Mouse (Mus musculus) MEL (cell line): Measurements from ENCODE around the gene Tfrc. TPM values are rescaled to one million over a fixed set of nuclear protein-coding genes. Genes with fewer than 3 reads are reported as not detected.

Source experiments
- DNase-seq: peaks from one replicate; pipeline ENCODE4 v3.0.0; 2011; ENCODE audit warnings: low read depth, low spot score
- H3K27ac ChIP-seq: 2 replicates; pipeline ENCODE4 v1.5.1; 2012; ENCODE audit warnings: low read depth, mild to moderate bottlenecking, control low read depth, low read length, moderate library complexity; ENCODE audit not compliant: control insufficient read depth
- H3K27me3 ChIP-seq, 2 experiments: fragments of 150-350 bp in 1 of 2; sonication (generic) in 1 of 2; 2 replicates each; pipeline ENCODE4 v1.6.1; 2012; ENCODE audit warnings: low read length in 2 of 2, mild to moderate bottlenecking in 2 of 2, improper control_type of control experiment in 1 of 2, moderate library complexity in 1 of 2; ENCODE audit not compliant: insufficient read depth in 2 of 2, control insufficient read depth in 1 of 2
- H3K36me3 ChIP-seq, 2 experiments: 2 replicates each; pipeline ENCODE4 v1.6.1; 2012 to 2014; ENCODE audit warnings: low read length in 2 of 2, improper control_type of control experiment in 1 of 2, inconsistent platforms in 1 of 2, mild to moderate bottlenecking in 1 of 2; ENCODE audit not compliant: insufficient read depth in 2 of 2, control insufficient read depth in 1 of 2
- H3K4me1 ChIP-seq, 2 experiments: fragments of 150-350 bp in 1 of 2; sonication (generic) in 1 of 2; 2 replicates each; pipeline ENCODE4 v1.6.1; 2012; ENCODE audit warnings: low read length in 2 of 2, improper control_type of control experiment in 1 of 2, mild to moderate bottlenecking in 1 of 2; ENCODE audit not compliant: insufficient read depth in 2 of 2, control insufficient read depth in 1 of 2
- H3K4me3 ChIP-seq, 2 experiments: fragments of 150-350 bp in 1 of 2; sonication (generic) in 1 of 2; 2 replicates each; pipeline ENCODE4 v1.5.1; 2012; ENCODE audit warnings: low read depth in 2 of 2, low read length in 2 of 2, mild to moderate bottlenecking in 2 of 2, moderate library complexity in 2 of 2, control low read depth in 1 of 2, improper control_type of control experiment in 1 of 2; ENCODE audit not compliant: control insufficient read depth in 1 of 2, insufficient read depth in 1 of 2
- H3K79me2 ChIP-seq: 2 replicates; pipeline ENCODE4 v1.6.1; 2012; ENCODE audit warnings: mild to moderate bottlenecking, low read length, moderate library complexity; ENCODE audit not compliant: control insufficient read depth, poor library complexity, insufficient read depth
- H3K9ac ChIP-seq: 2 replicates; pipeline ENCODE4 v1.6.1; 2012; ENCODE audit warnings: low read depth, mild to moderate bottlenecking, control low read depth, low read length, moderate library complexity; ENCODE audit not compliant: control insufficient read depth, poor library complexity, severe bottlenecking
- H3K9me3 ChIP-seq: fragments of 150-350 bp; sonication (generic); replicated peaks from 2 replicates; pipeline ENCODE4 v1.6.1; 2012; ENCODE audit warnings: mild to moderate bottlenecking, low read length, improper control_type of control experiment, moderate library complexity; ENCODE audit not compliant: insufficient read depth
- BHLHE40 ChIP-seq: IDR thresholded peaks from 2 replicates; pipeline ENCODE4 v1.6.1; 2012; ENCODE audit warnings: low read depth, mild to moderate bottlenecking, inconsistent platforms, low read length, improper control_type of control experiment, borderline replicate concordance
- CHD2 ChIP-seq: IDR thresholded peaks from 2 replicates; pipeline ENCODE4 v1.6.1; 2011; ENCODE audit warnings: low read length, improper control_type of control experiment
- CTCF ChIP-seq, 3 experiments: IDR thresholded peaks in 2 of 3; conservative IDR thresholded peaks in 1 of 3; 2 replicates each; pipeline ENCODE4 v1.5.1; 2011 to 2012; ENCODE audit warnings: low read length in 3 of 3, low read depth in 2 of 3, mild to moderate bottlenecking in 2 of 3, improper control_type of control experiment in 1 of 3, inconsistent platforms in 1 of 3, mixed read lengths in 1 of 3, moderate library complexity in 1 of 3; ENCODE audit not compliant: control insufficient read depth in 1 of 3, insufficient read depth in 1 of 3, poor library complexity in 1 of 3, severe bottlenecking in 1 of 3
- ELF1 ChIP-seq: IDR thresholded peaks from 2 replicates; pipeline ENCODE4 v1.6.1; 2014; ENCODE audit warnings: low read depth, mild to moderate bottlenecking, inconsistent platforms, low read length, improper control_type of control experiment, moderate library complexity
- EP300 ChIP-seq, 2 experiments: IDR thresholded peaks; 2 replicates each; pipeline ENCODE4 v1.6.1; 2011; ENCODE audit warnings: improper control_type of control experiment in 2 of 2, low read length in 2 of 2, low read depth in 1 of 2, mild to moderate bottlenecking in 1 of 2
- ETS1 ChIP-seq: IDR thresholded peaks from 2 replicates; pipeline ENCODE4 v1.6.1; 2012; ENCODE audit warnings: low read depth, mild to moderate bottlenecking, inconsistent platforms, low read length, improper control_type of control experiment, moderate library complexity
- GABPA ChIP-seq: IDR thresholded peaks from 2 replicates; pipeline ENCODE4 v1.6.1; 2012; ENCODE audit warnings: low read depth, mild to moderate bottlenecking, inconsistent platforms, low read length, improper control_type of control experiment, moderate library complexity
- GATA1 ChIP-seq: IDR thresholded peaks from 2 replicates; pipeline ENCODE4 v1.6.1; 2011; ENCODE audit warnings: low read depth, low read length, improper control_type of control experiment
- MAFK ChIP-seq: IDR thresholded peaks from 2 replicates; pipeline ENCODE4 v1.6.1; 2011; ENCODE audit warnings: low read depth, mild to moderate bottlenecking, low read length, improper control_type of control experiment, borderline replicate concordance
- MAZ ChIP-seq: IDR thresholded peaks from 2 replicates; pipeline ENCODE4 v1.6.1; 2012; ENCODE audit warnings: low read depth, mild to moderate bottlenecking, inconsistent platforms, low read length, improper control_type of control experiment
- MEF2A ChIP-seq: IDR thresholded peaks from 2 replicates; pipeline ENCODE4 v1.6.1; 2014; ENCODE audit warnings: low read depth, mild to moderate bottlenecking, inconsistent platforms, low read length, improper control_type of control experiment; ENCODE audit not compliant: poor library complexity, insufficient replicate concordance, severe bottlenecking; ENCODE audit errors: extremely low read depth
- MYB ChIP-seq: IDR thresholded peaks from 2 replicates; pipeline ENCODE4 v1.6.1; 2011; ENCODE audit warnings: mild to moderate bottlenecking, low read depth, low read length, improper control_type of control experiment
- MYC ChIP-seq: IDR thresholded peaks from 2 replicates; pipeline ENCODE4 v1.6.1; 2011; ENCODE audit warnings: low read depth, mild to moderate bottlenecking, low read length, improper control_type of control experiment, moderate library complexity
- NELFE ChIP-seq: IDR thresholded peaks from 2 replicates; pipeline ENCODE4 v1.6.1; 2011; ENCODE audit warnings: low read depth, low read length, improper control_type of control experiment
- NRF1 ChIP-seq: IDR thresholded peaks from 2 replicates; pipeline ENCODE4 v1.6.1; 2014; ENCODE audit warnings: low read depth, mild to moderate bottlenecking, inconsistent platforms, low read length, improper control_type of control experiment, moderate library complexity; ENCODE audit not compliant: poor library complexity, insufficient read depth, severe bottlenecking
- POLR2AphosphoS2 ChIP-seq: IDR thresholded peaks from 2 replicates; pipeline ENCODE4 v1.6.1; 2011; ENCODE audit warnings: low read length, improper control_type of control experiment
- POLR2AphosphoS5 ChIP-seq: IDR thresholded peaks from 2 replicates; pipeline ENCODE4 v1.6.1; 2012; ENCODE audit warnings: low read depth, borderline replicate concordance, mild to moderate bottlenecking, inconsistent platforms, low read length, moderate library complexity, mixed read lengths
- RCOR1 ChIP-seq: IDR thresholded peaks from 2 replicates; pipeline ENCODE4 v1.6.1; 2012; ENCODE audit warnings: low read depth, mild to moderate bottlenecking, inconsistent platforms, low read length, improper control_type of control experiment
- SMC3 ChIP-seq: IDR thresholded peaks from 2 replicates; pipeline ENCODE4 v1.6.1; 2011; ENCODE audit warnings: low read depth, low read length, improper control_type of control experiment
- TAL1 ChIP-seq: IDR thresholded peaks from 2 replicates; pipeline ENCODE4 v1.6.1; 2012; ENCODE audit warnings: mild to moderate bottlenecking, inconsistent platforms, low read length, moderate library complexity, mixed read lengths
- TBP ChIP-seq: IDR thresholded peaks from 2 replicates; pipeline ENCODE4 v1.8.0; 2011; ENCODE audit warnings: low read depth, low read length, improper control_type of control experiment
- TCF12 ChIP-seq: IDR thresholded peaks from 2 replicates; pipeline ENCODE4 v1.6.1; 2014; ENCODE audit warnings: low read depth, mild to moderate bottlenecking, inconsistent platforms, low read length, improper control_type of control experiment, moderate library complexity
- UBTF ChIP-seq: IDR thresholded peaks from 2 replicates; pipeline ENCODE4 v1.6.1; 2012; ENCODE audit warnings: low read depth, mild to moderate bottlenecking, inconsistent platforms, low read length, improper control_type of control experiment, moderate library complexity, borderline replicate concordance; ENCODE audit not compliant: insufficient read depth
- USF2 ChIP-seq, 2 experiments: IDR thresholded peaks; 2 replicates each; pipeline ENCODE4 v1.6.1; 2011 to 2012; ENCODE audit warnings: improper control_type of control experiment in 2 of 2, low read length in 2 of 2, borderline replicate concordance in 1 of 2, inconsistent platforms in 1 of 2, low read depth in 1 of 2, mild to moderate bottlenecking in 1 of 2; ENCODE audit not compliant: insufficient read depth in 1 of 2
- ZC3H11A ChIP-seq: IDR thresholded peaks from 2 replicates; pipeline ENCODE4 v1.6.1; 2012; ENCODE audit warnings: low read depth, mild to moderate bottlenecking, inconsistent platforms, low read length, improper control_type of control experiment
- ZKSCAN1 ChIP-seq: IDR thresholded peaks from 2 replicates; pipeline ENCODE4 v1.6.1; 2012; ENCODE audit warnings: low read depth, mild to moderate bottlenecking, inconsistent platforms, low read length, improper control_type of control experiment, moderate library complexity
- polyA plus RNA-seq, 2 experiments: library from polyadenylated mRNA; stranded (reverse) in 1 of 2; unstranded in 1 of 2; fragments of >175 nt in 1 of 2; fragments of >200 nt in 1 of 2; gene quantifications; 2 replicates each; pipeline versions ENCODE4 v1.2.1 to v1.2.4; 2012; ENCODE audit warnings: low replicate concordance in 2 of 2, low read depth in 1 of 2; ENCODE audit not compliant: insufficient read length in 2 of 2, insufficient read depth in 1 of 2, missing spikeins in 1 of 2
- total RNA-seq: library from RNA; depleted of rRNA; stranded (reverse); fragments of 300-350 nt; gene quantifications from 2 replicates; pipeline ENCODE4 v1.2.3, GENCODE M21; 2012

The Tfrc gene
- total and polyA plus RNA-seq, 3 experiments = 90.9 to 234 (median 106) TPM

DNA sequence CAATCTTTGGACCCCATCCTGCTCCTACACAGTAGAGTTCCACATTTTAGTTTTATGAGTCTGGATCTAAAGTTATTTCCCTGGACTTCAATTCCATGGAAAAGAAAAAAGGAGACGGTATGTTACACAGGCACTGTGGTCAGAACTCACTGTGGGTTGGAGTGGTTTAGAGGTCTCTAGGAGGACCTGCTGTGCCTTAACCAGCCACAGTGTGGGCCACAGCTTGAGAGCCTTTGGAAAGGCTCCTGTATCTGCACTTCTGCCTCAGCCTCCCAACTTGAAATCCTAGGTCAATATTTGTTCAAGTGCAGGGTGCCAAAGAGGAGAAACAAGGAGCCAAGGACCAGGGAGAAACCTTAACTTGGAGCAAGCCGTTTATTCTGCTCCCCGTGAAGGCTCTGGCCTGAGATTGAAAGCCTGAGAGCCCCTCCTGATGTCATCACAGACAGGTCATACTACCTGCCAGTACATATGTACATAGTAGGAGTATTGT lies 6.5 kb upstream of the Tfrc start:
- no peaks in the 10 kb centered on the region for H3K79me2 ChIP-seq
- no peak overlapping the region for H3K4me3 ChIP-seq
- H3K27ac ChIP-seq = no peak overlapping the region
- H3K9me3 ChIP-seq = no peaks in the 10 kb centered on the region
- H3K36me3 ChIP-seq = no peaks in the 10 kb centered on the region
- H3K27me3 ChIP-seq = no peaks in the 10 kb centered on the region; a peak in 2 of 4 replicates
- no peak overlapping the region for H3K9ac ChIP-seq
- TF ChIP-seq ETS1 (no peak), CTCF (IDR thresholded peaks at IDR 0.05 in 2 of 3, conservative IDR thresholded peaks at IDR 0.05 in 1 of 3; ENCODE audit: control insufficient read depth in 1 of 3, insufficient read depth in 1 of 3, low read depth in 2 of 3, low read length in 3 of 3, poor library complexity in 1 of 3, severe bottlenecking in 1 of 3) (no peak), GABPA (no peak), ELF1 (no peak), CHD2 (no peak), TAL1 (no peak), ZC3H11A (no peak), UBTF (no peak), SMC3 (no peak), GATA1 (no peak), MYC (no peak)
- no peak for DNase-seq
- H3K4me1 ChIP-seq = peaks cover 0 to 4% of the 10 kb centered on the region in 2 experiments; a peak in 2 of 4 replicates

DNA sequence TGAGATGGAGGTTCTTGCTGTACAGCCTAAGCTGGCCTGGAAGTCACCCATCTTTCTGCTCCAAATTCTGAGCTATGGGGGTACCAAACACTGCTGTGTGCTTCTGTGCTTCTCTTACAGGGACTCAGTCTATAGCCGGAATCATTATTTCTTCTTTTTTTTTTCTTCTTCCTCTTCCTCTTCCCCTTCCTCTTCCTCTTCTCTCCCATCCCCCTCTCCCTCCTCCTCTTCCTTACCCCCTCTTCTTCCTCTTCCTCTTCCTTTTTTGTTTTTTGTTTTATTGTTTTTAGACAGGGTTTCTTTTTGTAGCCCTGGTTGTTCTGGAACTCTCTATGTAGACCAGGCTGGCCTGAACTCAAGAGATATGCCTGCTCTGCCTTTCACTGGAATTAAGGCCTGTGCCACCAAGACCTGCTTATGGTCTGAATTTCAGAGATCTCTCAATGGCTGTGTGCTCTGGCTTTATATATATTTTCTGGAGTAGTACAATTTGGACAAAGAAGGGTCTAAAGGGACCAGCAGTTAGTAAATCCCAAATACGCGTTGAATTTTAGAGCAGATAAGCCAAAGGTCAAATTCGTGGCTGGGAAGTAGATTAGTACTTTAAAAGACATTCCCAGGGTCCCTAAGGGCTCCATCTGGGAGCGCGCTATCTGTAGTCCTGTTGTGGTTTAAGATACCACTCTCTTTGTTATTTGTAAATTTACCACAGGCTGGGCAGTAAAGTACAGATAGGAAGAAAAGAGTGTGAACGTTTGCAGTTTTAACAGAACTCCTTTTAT lies 967 bp upstream of the Tfrc start:
- peaks cover 11 to 20% of the 10 kb centered on the region in 2 experiments for H3K4me1 ChIP-seq
- H3K9ac ChIP-seq = peak overlapping the region; percentile 62
- H3K9me3 ChIP-seq = no peaks in the 10 kb centered on the region
- peaks cover 36% of the 10 kb centered on the region for H3K79me2 ChIP-seq
- H3K27me3 ChIP-seq = no peaks in the 10 kb centered on the region; a peak in 2 of 4 replicates
- H3K27ac ChIP-seq = peak overlapping the region; percentile 81
- peak; percentile 65 for DNase-seq
- peaks cover 4 to 20% of the 10 kb centered on the region in 2 experiments; a peak in 3 of 4 replicates for H3K36me3 ChIP-seq
- H3K4me3 ChIP-seq = peak overlapping the region; percentile 1 to 28; a peak in 3 of 4 replicates
- TF ChIP-seq GATA1 (peak; percentile 63), TAL1 (peak; percentile 49), GABPA (no peak), MYB (peak; percentile 58; the same call in 1 of the 2 replicates), CTCF (IDR thresholded peaks at IDR 0.05 in 2 of 3, conservative IDR thresholded peaks at IDR 0.05 in 1 of 3; ENCODE audit: control insufficient read depth in 1 of 3, insufficient read depth in 1 of 3, low read depth in 2 of 3, low read length in 3 of 3, poor library complexity in 1 of 3, severe bottlenecking in 1 of 3) (no peak), UBTF (no peak), EP300 (IDR thresholded peaks at IDR 0.05; ENCODE audit: low read depth in 1 of 2, low read length in 2 of 2) (peak; percentile 67 to 89; a peak in 3 of 4 replicates), USF2 (IDR thresholded peaks at IDR 0.05; ENCODE audit: borderline replicate concordance in 1 of 2, insufficient read depth in 1 of 2, low read depth in 1 of 2, low read length in 2 of 2) (no peak), ZC3H11A (no peak), BHLHE40 (0 out of 2 replicates have a peak, but pooled peaks have one; percentile 31), NRF1 (no peak), MAFK (no peak), TCF12 (peak; percentile 78), MYC (no peak), ZKSCAN1 (no peak), ETS1 (peak; percentile 66; the same call in 1 of the 2 replicates), ELF1 (no peak), POLR2AphosphoS2 (no peak), MAZ (no peak), RCOR1 (peak; percentile 5; the same call in 1 of the 2 replicates), POLR2AphosphoS5 (no peak), TBP (no peak), MEF2A (0 out of 2 replicates have a peak, but pooled peaks have one; percentile 22), NELFE (no peak)
